Mouse (Mus musculus): ENCODE results near the gene Tsc1. TPM values are rescaled to one million over a fixed set of nuclear protein-coding genes. Genes with fewer than 3 reads are reported as not detected.

Tsc1 gene
- polyA plus RNA-seq, 1 experiment from 2014 or later, result 15.7 TPM

GRCm38 (mm10) chr2:28701646-28702262 lies 60.7 kb downstream of the Tsc1 start:
- Histone ChIP-seq H3K36me3 (no peaks in the 10 kb centered on the region), H3K4me3 (no peak overlapping the region), H3K27me3 (no peaks in the 10 kb centered on the region), H3K9ac (no peak overlapping the region), H3K4me2 (no peak overlapping the region), H3K27ac (no peak overlapping the region), H3K9me3 (no peaks in the 10 kb centered on the region), H3K4me1 (peaks cover 26% of the 10 kb centered on the region)
- WGBS, result 67% methylated on average over 8 of the region's 8 CpGs
- no peak for ATAC-seq (ENCODE audit: insufficient number of reproducible peaks, low FRiP score, low TSS enrichment, low read depth)

GRCm38 (mm10) chr2:28706106-28706636 lies 65.1 kb downstream of the Tsc1 start:
- Histone ChIP-seq H3K27me3 (no peaks in the 10 kb centered on the region), H3K4me1 (peaks cover 5% of the 10 kb centered on the region; the same call in 1 of the 2 replicates), H3K36me3 (no peaks in the 10 kb centered on the region), H3K4me3 (no peak overlapping the region), H3K27ac (no peak overlapping the region), H3K4me2 (no peak overlapping the region), H3K9me3 (no peaks in the 10 kb centered on the region), H3K9ac (no peak overlapping the region)
- 20% methylated on average over 8 of the region's 8 CpGs for WGBS
- ATAC-seq (ENCODE audit: insufficient number of reproducible peaks, low FRiP score, low TSS enrichment, low read depth), result no peak

GRCm38 (mm10) chr2:28706787-28707186 lies 65.8 kb downstream of the Tsc1 start:
- no peaks in the 10 kb centered on the region for H3K36me3 ChIP-seq
- H3K9ac ChIP-seq, result no peak overlapping the region
- ATAC-seq (ENCODE audit: insufficient number of reproducible peaks, low FRiP score, low TSS enrichment, low read depth), result no peak
- H3K9me3 ChIP-seq, result no peaks in the 10 kb centered on the region
- H3K27ac ChIP-seq, result no peak overlapping the region
- peaks cover 5% of the 10 kb centered on the region; the same call in 1 of the 2 replicates for H3K4me1 ChIP-seq
- no peak overlapping the region for H3K4me3 ChIP-seq
- H3K27me3 ChIP-seq, result no peaks in the 10 kb centered on the region
- H3K4me2 ChIP-seq, result no peak overlapping the region
- WGBS, result 25% methylated on average over 6 of the region's 6 CpGs

- 72% methylated on average over 8 of the region's 8 CpGs for WGBS
- no peak overlapping the region for H3K9ac ChIP-seq
These were observed 72.0 kb downstream of the Tsc1 start for GRCm38 (mm10) chr2:28713036-28713435.

GRCm38 (mm10) chr2:28722419-28722818 lies 81.4 kb downstream of the Tsc1 start:
- H3K27ac ChIP-seq, result no peak overlapping the region
- no peak for ATAC-seq (ENCODE audit: insufficient number of reproducible peaks, low FRiP score, low TSS enrichment, low read depth)
- no peaks in the 10 kb centered on the region for H3K27me3 ChIP-seq
- H3K4me3 ChIP-seq, result no peak overlapping the region
- H3K36me3 ChIP-seq, result no peaks in the 10 kb centered on the region
- no peak overlapping the region for H3K4me2 ChIP-seq
- no peak overlapping the region for H3K9ac ChIP-seq
- H3K9me3 ChIP-seq, result no peaks in the 10 kb centered on the region
- peaks cover 2% of the 10 kb centered on the region for H3K4me1 ChIP-seq
- WGBS, result 91% methylated on average over 8 of the region's 8 CpGs

More at GRCm38 (mm10) chr2:28713036-28713435, 72.0 kb downstream of the Tsc1 start:
- no peaks in the 10 kb centered on the region for H3K36me3 ChIP-seq
- no peaks in the 10 kb centered on the region for H3K27me3 ChIP-seq
- no peak overlapping the region for H3K4me3 ChIP-seq
- H3K4me1 ChIP-seq, result peaks cover 8% of the 10 kb centered on the region; the same call in 1 of the 2 replicates
- H3K4me2 ChIP-seq, result no peak overlapping the region
- H3K27ac ChIP-seq, result no peak overlapping the region
- no peak for ATAC-seq (ENCODE audit: insufficient number of reproducible peaks, low FRiP score, low TSS enrichment, low read depth)
- H3K9me3 ChIP-seq, result no peaks in the 10 kb centered on the region

- Histone ChIP-seq H3K27me3 (no peaks in the 10 kb centered on the region; the same call in 1 of the 2 replicates), H3K27ac (no peak overlapping the region), H3K4me3 (no peak overlapping the region), H3K9me3 (no peaks in the 10 kb centered on the region), H3K4me2 (no peak overlapping the region), H3K36me3 (no peaks in the 10 kb centered on the region), H3K4me1 (peaks cover 14% of the 10 kb centered on the region), H3K9ac (no peak overlapping the region)
- no peak for ATAC-seq (ENCODE audit: insufficient number of reproducible peaks, low FRiP score, low TSS enrichment, low read depth)
- WGBS, result 44% methylated on average over 9 of the region's 9 CpGs
These were observed 82.9 kb downstream of the Tsc1 start for GRCm38 (mm10) chr2:28723912-28724311.

- Histone ChIP-seq H3K27ac (0 out of 2 replicates have a peak overlapping the region, but pooled peaks have one; percentile 24), H3K36me3 (no peaks in the 10 kb centered on the region), H3K4me1 (peaks cover 14% of the 10 kb centered on the region), H3K4me3 (no peak overlapping the region), H3K27me3 (no peaks in the 10 kb centered on the region; the same call in 1 of the 2 replicates), H3K9ac (no peak overlapping the region), H3K4me2 (no peak overlapping the region), H3K9me3 (no peaks in the 10 kb centered on the region)
- 26% methylated on average over 16 of the region's 16 CpGs for WGBS
- ATAC-seq (ENCODE audit: insufficient number of reproducible peaks, low FRiP score, low TSS enrichment, low read depth), result no peak
These were observed 86.9 kb downstream of the Tsc1 start for GRCm38 (mm10) chr2:28727786-28728404.

- H3K9ac ChIP-seq, result no peak overlapping the region
- H3K9me3 ChIP-seq, result no peaks in the 10 kb centered on the region
- no peaks in the 10 kb centered on the region for H3K36me3 ChIP-seq
- no peak overlapping the region for H3K27ac ChIP-seq
- H3K4me3 ChIP-seq, result no peak overlapping the region
- H3K4me1 ChIP-seq, result peaks cover 16% of the 10 kb centered on the region
- no peaks in the 10 kb centered on the region; the same call in 1 of the 2 replicates for H3K27me3 ChIP-seq
- ATAC-seq (ENCODE audit: insufficient number of reproducible peaks, low FRiP score, low TSS enrichment, low read depth), result no peak
- no peak overlapping the region for H3K4me2 ChIP-seq
These were observed 89.6 kb downstream of the Tsc1 start for GRCm38 (mm10) chr2:28730676-28731075.

- Histone ChIP-seq H3K9me3 (no peaks in the 10 kb centered on the region), H3K27ac (no peak overlapping the region), H3K4me1 (0 out of 2 replicates have a peak, but pooled peaks cover 3% of the 10 kb centered on the region), H3K36me3 (no peaks in the 10 kb centered on the region), H3K4me3 (no peak overlapping the region), H3K4me2 (no peak overlapping the region), H3K27me3 (0 out of 2 replicates have a peak, but pooled peaks cover 5% of the 10 kb centered on the region), H3K9ac (no peak overlapping the region)
- ATAC-seq (ENCODE audit: insufficient number of reproducible peaks, low FRiP score, low TSS enrichment, low read depth), result no peak
- WGBS, result 82% methylated on average over 5 of the region's 5 CpGs
These were observed 96.1 kb downstream of the Tsc1 start for GRCm38 (mm10) chr2:28737112-28737511.

- Histone ChIP-seq H3K27ac (no peak overlapping the region), H3K36me3 (no peaks in the 10 kb centered on the region), H3K9ac (no peak overlapping the region), H3K4me3 (no peak overlapping the region), H3K4me1 (0 out of 2 replicates have a peak, but pooled peaks cover 3% of the 10 kb centered on the region), H3K9me3 (no peaks in the 10 kb centered on the region), H3K27me3 (0 out of 2 replicates have a peak, but pooled peaks cover 5% of the 10 kb centered on the region), H3K4me2 (no peak overlapping the region)
- 72% methylated on average over 5 of the region's 5 CpGs for WGBS
- ATAC-seq (ENCODE audit: insufficient number of reproducible peaks, low FRiP score, low TSS enrichment, low read depth), result no peak
These were observed 99.1 kb downstream of the Tsc1 start for GRCm38 (mm10) chr2:28740159-28740558.

Measured in limb, embryonic 15.5 days (tissue).